Mouse (Mus musculus) T-helper 17 cell (primary cell): ENCODE measurements at regions not wholly inside any gene's neighbourhood (a gene's known extent, or its start where the extent isn't known, plus 50 kb on each side); places are given as distances from the start of the nearest gene placed in this dataset.

Source experiments
- in situ Hi-C, 2 experiments: fragments of 300-600 bp; cut with MboI, MseI; formaldehyde crosslinking; loops; 1 replicate in 1 of 2; 2 replicates in 1 of 2; pipeline ENCODE4 v1.15.1; 2025; ENCODE audit warnings: high pct_unique_total_duplicates in 2 of 2

DNA sequence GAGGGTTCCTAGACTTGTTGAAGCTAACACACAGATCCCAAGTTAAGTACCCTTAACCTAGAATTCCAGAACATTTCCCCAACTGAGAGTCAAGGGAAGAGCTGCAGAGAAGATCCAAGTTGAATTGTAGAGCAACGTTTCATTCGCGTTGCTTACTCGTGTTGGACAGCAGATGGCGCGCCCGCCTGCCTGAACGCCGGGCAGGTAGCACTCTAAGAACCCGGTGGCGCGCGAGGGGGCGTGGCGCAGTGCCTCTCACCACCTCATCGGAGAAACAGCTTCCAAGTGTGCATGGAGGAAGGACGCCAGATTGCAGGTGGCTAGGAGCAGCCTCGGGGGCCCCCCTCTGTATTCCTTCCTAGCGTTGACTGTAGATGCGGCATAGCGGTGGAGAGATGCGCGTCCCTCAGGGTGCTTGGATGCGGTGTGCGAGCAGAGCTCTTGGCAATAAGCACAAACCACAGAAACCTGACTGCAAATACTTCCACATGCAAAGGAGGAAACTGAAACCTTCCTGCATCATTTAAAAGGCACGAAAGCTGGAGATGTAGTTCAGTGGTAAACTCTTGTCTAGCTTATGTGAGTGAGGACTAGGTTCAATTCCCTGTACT lies 233.5 kb upstream of the Gm12887 start:
- in situ Hi-C loops, result loop anchor here in 1 of 2 experiments (25.0 kb wide), 1 partner anchor 732 kb away; no protein-coding TSS in a partner anchor
